Mouse (Mus musculus): Measurements from ENCODE around the gene Sec1.

Sec1 gene

GRCm38 (mm10) chr7:45704046-45704559, 9.9 kb upstream of the Sec1 start:
- peak; percentile 52 for DNase-seq

GRCm38 (mm10) chr7:45703521-45704033, 9.4 kb upstream of the Sec1 start:
- no peak for DNase-seq

- DNase-seq: no peak
Observed at GRCm38 (mm10) chr7:45702809-45703520, 8.8 kb upstream of the Sec1 start.

- DNase-seq: no peak
Observed at GRCm38 (mm10) chr7:45702316-45702715, 8.1 kb upstream of the Sec1 start.

- no peak for DNase-seq
Observed at GRCm38 (mm10) chr7:45701607-45702006, 7.4 kb upstream of the Sec1 start.

- no peak for DNase-seq
Observed at GRCm38 (mm10) chr7:45701072-45701471, 6.9 kb upstream of the Sec1 start.

- DNase-seq: peak; percentile 47
Observed at GRCm38 (mm10) chr7:45700301-45701015, 6.3 kb upstream of the Sec1 start.

- DNase-seq: no peak
Observed at GRCm38 (mm10) chr7:45699523-45700141, 5.4 kb upstream of the Sec1 start, which contains the start of gene Car11. TSS of gene Car11 (plus strand) at chr7:45699843.

- DNase-seq: no peak
Observed at GRCm38 (mm10) chr7:45697894-45698293, 3.7 kb upstream of the Sec1 start.

- no peak for DNase-seq
Observed at GRCm38 (mm10) chr7:45695098-45695497, 896 bp upstream of the Sec1 start.

GRCm38 (mm10) chr7:45692364-45692763, 1.8 kb downstream of the Sec1 start:
- no peak for DNase-seq

- DNase-seq: no peak
Observed at GRCm38 (mm10) chr7:45689800-45690199, 4.4 kb downstream of the Sec1 start.

- no peak for DNase-seq
Observed at GRCm38 (mm10) chr7:45689099-45689498, 5.1 kb downstream of the Sec1 start.

- no peak for DNase-seq
Observed at GRCm38 (mm10) chr7:45686841-45687240, 7.4 kb downstream of the Sec1 start.

GRCm38 (mm10) chr7:45685811-45686210, 8.4 kb downstream of the Sec1 start:
- DNase-seq: no peak

GRCm38 (mm10) chr7:45683396-45684050, 10.7 kb downstream of the Sec1 start, which contains the start of gene Ntn5:
TSS of gene Ntn5 (plus strand) at chr7:45684022.
- DNase-seq: no peak

- peak; percentile 88 for DNase-seq
Observed at GRCm38 (mm10) chr7:45682144-45683126, 11.8 kb downstream of the Sec1 start.

- DNase-seq: no peak
Observed at GRCm38 (mm10) chr7:45681046-45681736, 13.0 kb downstream of the Sec1 start.

- no peak for DNase-seq
Observed at GRCm38 (mm10) chr7:45679966-45680621, 14.1 kb downstream of the Sec1 start.

GRCm38 (mm10) chr7:45678513-45678912, 15.7 kb downstream of the Sec1 start:
- DNase-seq: no peak
